8 mouse cellular contexts compared by ENCODE assay signal in the genomic region with DNA sequence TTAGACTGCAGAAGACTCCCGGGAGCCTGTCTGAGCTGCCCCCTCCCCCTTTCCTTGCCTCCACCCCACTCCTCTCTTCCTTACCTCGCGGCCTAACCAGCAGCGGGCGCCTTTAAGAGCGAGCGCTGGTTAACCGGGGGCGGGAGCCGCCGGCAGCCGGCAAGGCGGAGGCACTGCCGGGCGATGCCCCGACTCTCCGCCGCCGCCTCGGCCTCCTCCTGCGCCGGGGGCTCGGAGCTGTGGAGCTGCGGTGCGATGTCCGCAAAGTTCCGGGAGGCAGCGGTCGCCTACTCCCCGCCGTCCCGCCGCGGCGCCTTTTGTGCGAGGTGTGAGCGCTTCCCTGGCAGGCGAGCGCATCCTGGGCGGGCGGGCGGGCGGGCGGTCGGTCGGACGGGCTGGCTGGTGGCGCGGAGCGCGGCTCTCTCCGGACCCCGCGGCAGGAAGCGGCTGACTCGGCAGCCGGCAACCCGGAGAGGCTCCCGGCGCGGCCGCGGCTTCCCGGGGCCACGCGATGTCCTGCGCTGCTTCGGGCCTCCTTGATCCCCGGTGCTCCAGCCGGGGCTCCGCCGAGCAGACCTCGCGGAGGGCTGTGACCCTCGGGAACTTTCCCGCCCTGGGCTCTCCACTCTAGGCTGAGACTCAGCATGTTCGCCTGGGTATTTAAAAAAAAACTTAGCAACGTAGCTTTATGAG. TPM values are rescaled to one million over a fixed set of nuclear protein-coding genes. Genes with fewer than 3 reads are reported as not detected.
DNase-seq lines count a peak whose midpoint lies in the region; TF ChIP-seq lines count a peak whose summit lies in the region.

A gene (plus strand): TSS at position 109 of the 693 bp plus-strand sequence.

- DNase-seq in ES-CJ7 (ENCODE audit: low read depth, low spot score), result peak; percentile 80
- DNase-seq in cerebellum, adult 2 months, result peak; percentile 79 to 83
- DNase-seq in forelimb bud, embryonic 11.5 days (ENCODE audit: low read depth, low spot score), result peak; percentile 80
- DNase-seq in heart, postnatal 36 days, result peak; percentile 65 to 76
- DNase-seq in layer of hippocampus, adult 2 months (ENCODE audit: low spot score in 2 of 2), result peak; percentile 70 to 82
- DNase-seq in lung, adult 18-20 months, result peak; percentile 33 to 56
- peak; percentile 57 for DNase-seq in ovary, adult 18-20 months (ENCODE audit: low spot score)
- DNase-seq in thymus, postnatal 36 days, result peak; percentile 1 to 6

- no peaks in the 10 kb centered on the region for H3K27me3 ChIP-seq in cerebellum, adult 2 months (ENCODE audit: control insufficient read depth, insufficient read depth, low read length)

- TF ChIP-seq CTCF in cerebellum, adult 2 months (IDR thresholded peaks at IDR 0.05; ENCODE audit: borderline replicate concordance, insufficient read depth, low read depth, low read length), result no peak
- TF ChIP-seq CTCF in layer of hippocampus, adult 2 months (conservative IDR thresholded peaks at IDR 0.05), result peak; percentile 43

- intact Hi-C loops in heart, postnatal 36 days (cut with DNase I), result loop anchor here (10.0 kb wide), 1 partner anchor 318 kb away; a partner anchor contains a TSS

- WGBS in cerebellum, adult 2 months, result 1% methylated on average over 78 of the region's 78 CpGs

- no peaks in the 10 kb centered on the region for H3K4me1 ChIP-seq in cerebellum, adult 2 months (ENCODE audit: control insufficient read depth, insufficient read depth, low read length)

- no peak within 1 kb of the TSS for H3K27ac ChIP-seq in cerebellum, adult 2 months (ENCODE audit: insufficient read depth, low read length)
- peak within 1 kb of the TSS; percentile 93 for H3K27ac ChIP-seq in layer of hippocampus, adult 2 months

- peak within 1 kb of the TSS; percentile 58 for H3K4me3 ChIP-seq in cerebellum, adult 2 months (replicated peaks; ENCODE audit: insufficient read depth, low read depth, low read length)
- peak within 1 kb of the TSS; percentile 85 for H3K4me3 ChIP-seq in layer of hippocampus, adult 2 months

- TF ChIP-seq POLR2A in cerebellum, adult 2 months (IDR thresholded peaks at IDR 0.05; ENCODE audit: borderline replicate concordance, insufficient read depth, low read length), result 0 out of 2 replicates have a peak, but pooled peaks have one; percentile 30

RNA-seq across cellular contexts. Expression of the gene that starts here (rescaled TPM):
- 27.9 and 28.1 TPM in 2 replicates for polyA plus RNA-seq in cerebellum, adult 2 months (2012; rRNA removed)
- 1 to 10 TPM in 1 of 2 experiments, under 1 TPM in 1; 0.92 to 1.8 TPM for total RNA-seq in heart, postnatal 36 days (2021)
- 10 to 100 TPM; 39.3 to 42.4 TPM for total RNA-seq in layer of hippocampus, adult 2 months (2021)

Comparison
In these comparisons a context has a peak if more than half of its experiments do, and no peak if none do; other contexts are left out.
1. RNA of the gene that starts here (total RNA-seq): 39.3 to 42.4 TPM in layer of hippocampus, adult 2 months; 0.92 to 1.8 TPM in heart, postnatal 36 days; every median in the first group is over 10 times any median in the second.
2. DNase-seq: peak in every context shown above with its lines; median percentile 81 in cerebellum, adult 2 months; 80 in ES-CJ7; 80 in forelimb bud, embryonic 11.5 days; 76 in layer of hippocampus, adult 2 months; 70 in heart, postnatal 36 days; 57 in ovary, adult 18-20 months; 44 in lung, adult 18-20 months; 4 in thymus, postnatal 36 days.